Mouse (Mus musculus) neural tube, embryonic 11.5 days (tissue): Measurements from ENCODE around the gene Lrrc20. TPM values are rescaled to one million over a fixed set of nuclear protein-coding genes. Genes with fewer than 3 reads are reported as not detected.

Experiments used
- ATAC-seq: fragments of 200-750 bp; cut with Nextera tagmentation; 2 replicates; pipeline ENCODE4 v1.8.0; 2017; ENCODE audit warnings: moderate number of reproducible peaks, mild to moderate bottlenecking, moderate TSS enrichment, moderate library complexity; ENCODE audit not compliant: insufficient read depth, low FRiP score, low TSS enrichment
- DNase-seq: peaks from one replicate; pipeline ENCODE4 v3.0.0-alpha.2; 2015; ENCODE audit warnings: low spot score
- H3K27ac ChIP-seq: fragments of 300-500 bp; sonication (generic); 2 replicates; pipeline ENCODE4 v1.5.1; 2014; ENCODE audit warnings: low read depth, mild to moderate bottlenecking, low read length
- H3K27me3 ChIP-seq: fragments of 300-500 bp; sonication (generic); 2 replicates; pipeline ENCODE4 v1.6.1; 2014; ENCODE audit warnings: mild to moderate bottlenecking, low read length, mixed read lengths; ENCODE audit not compliant: control insufficient read depth, insufficient read depth
- H3K36me3 ChIP-seq: fragments of 300-500 bp; sonication (generic); 2 replicates; pipeline ENCODE4 v1.6.1; 2014; ENCODE audit warnings: mild to moderate bottlenecking, low read length, moderate library complexity, mixed read lengths; ENCODE audit not compliant: control insufficient read depth, insufficient read depth
- H3K4me1 ChIP-seq: fragments of 300-500 bp; sonication (generic); 2 replicates; pipeline ENCODE4 v1.6.1; 2014; ENCODE audit warnings: low read length, mixed read lengths; ENCODE audit not compliant: control insufficient read depth, insufficient read depth
- H3K4me2 ChIP-seq: fragments of 300-500 bp; sonication (generic); 2 replicates; pipeline ENCODE4 v1.6.1; 2014; ENCODE audit warnings: low read depth, mild to moderate bottlenecking, moderate library complexity
- H3K4me3 ChIP-seq: fragments of 300-500 bp; sonication (generic); 2 replicates; pipeline ENCODE4 v1.5.1; 2014; ENCODE audit warnings: low read depth, low read length
- H3K9ac ChIP-seq: fragments of 300-500 bp; sonication (generic); 2 replicates; pipeline ENCODE4 v1.6.1; 2014; ENCODE audit warnings: mild to moderate bottlenecking, low read length
- H3K9me3 ChIP-seq: fragments of 300-500 bp; sonication (generic); 2 replicates; pipeline ENCODE4 v1.6.1; 2016; ENCODE audit warnings: low read length; ENCODE audit not compliant: control insufficient read depth
- WGBS: fragments of 180-500 bp; shearing (Covaris S2); extraction: QIAGEN DNeasy Blood & Tissue Kit; methylation state at CpG from one replicate; pipeline ENCODE4 v1.1.7; 2014; 5-methylcytosine and 5-hydroxymethylcytosine counted together
- polyA plus RNA-seq: library from polyadenylated mRNA; unstranded; fragments of >200 nt; fragmentation: Nextera tagmentation; extraction: Ambion mirVana; gene quantifications from 2 replicates; pipeline ENCODE4 v1.2.1, GENCODE M21; 2014

Gene Lrrc20
- polyA plus RNA-seq, 1 experiment from 2014 or later = 10.3 TPM

DNA sequence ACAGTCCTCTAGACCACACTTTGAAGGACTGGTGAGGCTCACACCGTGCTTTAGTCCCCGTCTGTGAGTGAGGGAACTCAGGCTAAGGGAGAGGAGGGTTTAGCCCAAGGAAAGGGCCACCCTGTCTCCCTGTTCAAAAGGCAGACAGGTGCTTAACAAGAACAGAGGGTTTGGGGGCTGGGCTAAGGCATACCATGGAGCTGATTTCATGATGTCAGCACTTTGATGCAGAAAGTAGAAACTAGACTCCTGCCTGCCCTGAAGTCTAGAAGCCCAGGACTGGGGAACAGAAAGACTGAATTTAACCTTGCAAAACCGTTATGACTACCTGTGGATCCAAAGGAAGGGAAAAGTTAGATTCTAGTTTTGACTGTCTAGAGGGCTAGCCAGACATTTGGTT lies 18.4 kb upstream of the Lrrc20 start:
- H3K9me3 ChIP-seq = no peaks in the 10 kb centered on the region
- H3K27ac ChIP-seq = no peak overlapping the region
- no peaks in the 10 kb centered on the region for H3K27me3 ChIP-seq
- H3K9ac ChIP-seq = no peak overlapping the region
- no peak for ATAC-seq
- no peaks in the 10 kb centered on the region for H3K4me1 ChIP-seq
- H3K4me3 ChIP-seq = no peak overlapping the region
- no peak for DNase-seq
- no peaks in the 10 kb centered on the region for H3K36me3 ChIP-seq
- no peak overlapping the region for H3K4me2 ChIP-seq
- 70% methylated on average over 3 of the region's 3 CpGs for WGBS

DNA sequence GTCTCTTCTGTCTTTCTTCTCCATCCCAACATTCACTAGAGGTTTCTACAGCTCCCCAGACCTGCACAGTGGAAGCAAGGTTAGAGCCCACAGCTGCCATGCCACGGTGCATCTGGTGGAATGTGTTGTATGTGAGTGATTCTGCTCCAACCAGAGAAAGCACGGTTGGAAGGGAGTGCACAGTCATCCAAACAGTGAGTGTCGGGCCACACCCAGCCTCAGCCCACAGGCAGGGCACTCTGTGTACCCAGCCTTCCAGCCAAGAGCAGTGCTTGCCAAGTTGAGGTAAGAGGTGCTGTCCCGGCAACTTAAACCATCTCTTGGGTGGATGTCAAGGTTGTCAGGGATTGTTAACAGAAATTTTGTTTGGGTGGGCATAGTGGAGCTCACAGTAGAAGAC lies 10.6 kb upstream of the Lrrc20 start:
- Histone ChIP-seq H3K4me1 (no peaks in the 10 kb centered on the region), H3K9ac (no peak overlapping the region), H3K36me3 (no peaks in the 10 kb centered on the region), H3K9me3 (no peaks in the 10 kb centered on the region), H3K27ac (no peak overlapping the region), H3K4me2 (no peak overlapping the region), H3K4me3 (no peak overlapping the region), H3K27me3 (no peaks in the 10 kb centered on the region)
- ATAC-seq (no peak), DNase-seq (no peak)
- WGBS = 89% methylated on average over 4 of the region's 4 CpGs

DNA sequence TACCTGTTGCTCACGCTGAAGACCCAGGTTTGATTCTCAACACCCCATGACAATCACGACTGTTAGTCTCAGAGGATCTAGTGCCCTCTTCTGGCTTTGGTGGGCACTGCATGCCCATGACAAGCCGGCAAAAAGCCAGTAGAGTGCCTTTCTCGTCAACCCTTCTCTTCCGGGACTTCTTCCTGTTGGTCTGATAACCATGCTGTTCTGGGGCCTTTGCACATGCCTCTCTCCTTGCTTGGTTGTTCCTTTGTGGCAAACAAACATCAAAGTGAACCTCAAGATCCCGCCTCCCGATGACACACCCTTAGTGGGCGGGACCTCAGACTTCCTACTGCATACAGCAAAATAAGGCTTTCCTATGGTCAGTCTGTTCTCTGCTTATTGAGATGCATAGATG lies 9.4 kb upstream of the Lrrc20 start:
- Histone ChIP-seq H3K4me2 (no peak overlapping the region), H3K9me3 (no peaks in the 10 kb centered on the region), H3K27ac (no peak overlapping the region), H3K27me3 (no peaks in the 10 kb centered on the region), H3K9ac (no peak overlapping the region), H3K4me1 (no peaks in the 10 kb centered on the region), H3K4me3 (no peak overlapping the region), H3K36me3 (no peaks in the 10 kb centered on the region)
- ATAC-seq = no peak
- DNase-seq = no peak
- 66% methylated on average over 8 of the region's 8 CpGs for WGBS

DNA sequence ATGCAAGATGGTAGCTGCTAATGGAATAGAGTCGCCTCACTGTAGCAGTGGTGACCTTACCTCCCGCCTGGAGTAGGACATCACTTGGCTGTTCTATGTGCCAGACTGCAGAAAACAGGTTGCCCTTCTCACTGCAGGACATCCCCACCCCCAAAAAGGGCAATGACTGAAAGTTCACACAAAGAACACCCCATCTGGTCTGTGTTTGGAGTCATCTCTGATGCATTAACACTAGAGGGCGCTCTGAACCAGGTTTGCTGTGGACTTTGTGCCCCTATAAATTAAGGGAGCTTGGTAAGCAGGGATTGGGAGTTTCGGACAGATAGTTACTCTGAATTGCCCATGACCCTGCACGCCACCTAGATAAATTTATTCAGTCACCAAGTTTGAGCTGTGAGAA lies 8.7 kb upstream of the Lrrc20 start:
- Histone ChIP-seq H3K27ac (no peak overlapping the region), H3K4me2 (no peak overlapping the region), H3K4me3 (no peak overlapping the region), H3K27me3 (no peaks in the 10 kb centered on the region), H3K9me3 (no peaks in the 10 kb centered on the region), H3K4me1 (no peaks in the 10 kb centered on the region), H3K36me3 (no peaks in the 10 kb centered on the region), H3K9ac (no peak overlapping the region)
- WGBS = 31% methylated on average over 5 of the region's 5 CpGs
- DNase-seq = peak; percentile 64
- no peak for ATAC-seq

DNA sequence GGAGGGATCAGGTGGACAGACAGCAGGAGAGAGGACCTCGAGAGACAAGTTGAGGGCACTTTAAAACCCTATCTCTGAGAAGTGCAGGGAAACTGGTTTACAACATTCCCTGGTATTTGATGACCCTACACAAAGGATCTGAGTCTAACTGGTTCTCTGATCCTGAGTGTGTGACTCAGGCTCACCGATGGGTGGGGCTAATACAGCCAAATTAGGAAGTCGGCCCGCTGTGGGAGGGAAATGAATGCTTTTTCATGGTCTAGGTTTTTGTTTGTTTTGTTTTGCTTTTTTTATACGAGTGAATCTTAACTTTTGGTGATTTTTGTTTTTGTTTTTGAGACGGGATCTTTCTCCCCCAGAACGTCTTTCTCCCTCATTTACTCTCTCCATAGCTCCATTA lies 6.7 kb upstream of the Lrrc20 start:
- 59% methylated on average over 7 of the region's 7 CpGs for WGBS
- no peak overlapping the region for H3K27ac ChIP-seq
- DNase-seq (no peak), ATAC-seq (no peak)
- no peaks in the 10 kb centered on the region for H3K9me3 ChIP-seq
- H3K9ac ChIP-seq = no peak overlapping the region
- no peaks in the 10 kb centered on the region for H3K4me1 ChIP-seq
- H3K4me2 ChIP-seq = no peak overlapping the region
- no peak overlapping the region for H3K4me3 ChIP-seq
- H3K27me3 ChIP-seq = no peaks in the 10 kb centered on the region
- H3K36me3 ChIP-seq = no peaks in the 10 kb centered on the region

DNA sequence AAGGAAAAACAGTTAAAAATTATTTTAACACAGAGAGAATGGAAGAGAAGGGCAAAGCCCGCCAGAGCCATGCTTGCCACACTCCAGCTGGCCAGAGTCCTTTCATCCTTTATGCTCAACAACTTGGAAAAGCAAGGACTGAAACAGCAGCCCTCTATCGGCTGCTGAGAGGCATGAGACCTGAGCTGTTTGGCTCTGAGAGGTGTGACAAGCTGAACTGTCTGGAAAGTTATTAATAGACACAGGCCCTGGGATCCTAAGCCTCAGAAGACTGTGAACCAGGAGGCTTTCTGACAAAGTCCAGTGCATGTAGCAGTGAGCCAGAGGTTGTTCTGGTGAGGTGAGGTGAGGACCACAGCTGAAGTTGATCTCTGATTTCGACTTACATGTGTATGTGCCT lies 2.0 kb upstream of the Lrrc20 start:
- H3K9me3 ChIP-seq = no peaks in the 10 kb centered on the region
- H3K9ac ChIP-seq = no peak overlapping the region
- H3K27me3 ChIP-seq = no peaks in the 10 kb centered on the region
- H3K4me1 ChIP-seq = 0 out of 2 replicates have a peak, but pooled peaks cover 2% of the 10 kb centered on the region
- no peak overlapping the region for H3K4me2 ChIP-seq
- no peak overlapping the region for H3K4me3 ChIP-seq
- H3K27ac ChIP-seq = no peak overlapping the region
- no peak for DNase-seq
- no peak for ATAC-seq
- no peaks in the 10 kb centered on the region for H3K36me3 ChIP-seq
- 78% methylated on average over 3 of the region's 3 CpGs for WGBS

DNA sequence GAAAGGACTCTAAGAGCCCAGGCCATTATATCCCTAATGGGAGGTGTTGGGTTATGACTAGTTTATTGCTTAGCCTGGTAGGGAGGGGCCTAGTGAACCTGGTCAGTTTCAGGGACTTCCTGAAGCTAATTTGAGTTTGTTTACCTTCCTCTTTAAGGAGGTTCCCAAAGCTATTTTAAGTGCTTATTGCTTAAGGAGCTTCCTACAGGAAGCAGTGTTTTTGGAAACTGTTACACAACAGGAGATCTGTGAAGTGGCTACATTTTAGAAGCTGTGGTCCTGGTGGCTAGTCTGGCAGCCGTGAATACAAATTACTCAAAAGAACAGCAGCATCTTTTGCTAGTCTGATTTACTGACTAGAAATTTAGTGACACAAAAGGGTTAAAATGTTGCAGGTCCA lies 1.3 kb upstream of the Lrrc20 start:
- no peaks in the 10 kb centered on the region for H3K36me3 ChIP-seq
- no peaks in the 10 kb centered on the region for H3K9me3 ChIP-seq
- H3K27me3 ChIP-seq = no peaks in the 10 kb centered on the region
- no peak overlapping the region for H3K27ac ChIP-seq
- ATAC-seq = no peak
- DNase-seq = no peak
- no peak overlapping the region for H3K4me3 ChIP-seq
- no peak overlapping the region for H3K9ac ChIP-seq
- H3K4me2 ChIP-seq = peak overlapping the region; percentile 88
- H3K4me1 ChIP-seq = 0 out of 2 replicates have a peak, but pooled peaks cover 2% of the 10 kb centered on the region
- 82% methylated on average over 1 of the region's 1 CpGs for WGBS

DNA sequence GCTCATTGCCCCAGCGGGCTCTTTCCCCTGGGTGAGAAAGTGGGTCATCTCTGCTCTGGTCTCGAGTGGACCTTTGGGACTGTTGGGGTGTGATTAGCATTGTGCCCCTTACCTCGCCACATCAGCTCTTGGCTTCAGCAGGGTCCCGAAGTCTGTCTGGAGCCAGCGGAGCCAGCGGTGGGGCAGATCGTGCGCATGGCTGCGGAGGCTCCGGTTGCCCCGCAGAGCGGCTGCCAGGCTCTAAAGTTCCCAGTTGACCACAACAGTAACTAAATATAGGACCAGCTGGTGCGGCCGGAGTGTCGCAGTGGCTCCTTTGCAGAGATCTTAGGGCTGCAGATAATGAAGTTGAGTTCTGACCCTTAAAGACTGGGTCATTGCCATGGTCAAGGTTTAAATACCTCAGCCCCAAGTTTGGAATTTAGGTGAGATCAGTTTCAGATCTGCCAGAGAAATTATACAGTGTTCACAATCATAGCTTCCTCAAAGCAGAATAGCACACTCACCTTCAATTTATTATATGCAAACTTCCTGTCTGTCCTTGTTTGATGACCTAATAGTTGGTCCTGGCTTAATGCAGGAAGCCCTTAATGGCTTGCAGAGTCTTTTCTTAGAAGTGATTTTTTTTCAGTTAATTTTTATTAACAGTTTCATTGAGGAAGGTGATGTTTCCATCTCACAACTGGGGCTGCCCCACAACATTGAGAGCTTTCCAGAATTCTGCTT lies 1.0 kb downstream of the Lrrc20 start:
- Histone ChIP-seq H3K36me3 (no peaks in the 10 kb centered on the region), H3K9me3 (no peaks in the 10 kb centered on the region), H3K4me3 (peak overlapping the region; percentile 63), H3K4me1 (0 out of 2 replicates have a peak, but pooled peaks cover 2% of the 10 kb centered on the region), H3K27me3 (no peaks in the 10 kb centered on the region), H3K4me2 (peak overlapping the region; percentile 88), H3K27ac (no peak overlapping the region), H3K9ac (peak overlapping the region; percentile 73)
- 3% methylated on average over 15 of the region's 15 CpGs for WGBS
- ATAC-seq = no peak
- DNase-seq = no peak

DNA sequence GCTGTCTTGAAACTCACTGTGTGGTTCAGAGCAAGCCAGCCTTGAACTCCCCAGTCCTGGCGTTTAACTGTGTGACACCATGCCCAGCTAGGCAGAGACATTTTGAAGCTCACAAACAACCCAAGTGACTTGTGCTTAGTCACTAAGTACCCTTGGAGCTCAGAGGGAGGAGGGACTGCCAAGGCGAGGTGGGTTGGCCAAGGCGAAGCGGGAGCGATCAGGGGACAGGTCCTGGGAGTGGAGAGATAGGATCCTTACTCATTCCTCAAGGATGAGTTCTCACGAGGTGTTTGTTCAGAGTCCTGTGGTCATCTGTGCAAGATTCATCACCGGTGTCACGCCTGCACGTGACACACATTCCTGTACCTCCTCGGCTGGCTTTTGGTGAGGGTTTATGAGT lies 3.9 kb downstream of the Lrrc20 start:
- no peak overlapping the region for H3K27ac ChIP-seq
- no peaks in the 10 kb centered on the region for H3K27me3 ChIP-seq
- H3K4me3 ChIP-seq = no peak overlapping the region
- no peak overlapping the region for H3K4me2 ChIP-seq
- H3K9me3 ChIP-seq = no peaks in the 10 kb centered on the region
- no peak for DNase-seq
- WGBS = 94% methylated on average over 10 of the region's 10 CpGs
- H3K9ac ChIP-seq = no peak overlapping the region
- no peaks in the 10 kb centered on the region for H3K36me3 ChIP-seq
- H3K4me1 ChIP-seq = 0 out of 2 replicates have a peak, but pooled peaks cover 2% of the 10 kb centered on the region
- no peak for ATAC-seq
